Mouse (Mus musculus): ENCODE data around the gene Tnfsf12. TPM values are rescaled to one million over a fixed set of nuclear protein-coding genes. Genes with fewer than 3 reads are reported as not detected.
A peak's percentile ranks its signal among the peaks of the same experiment; 100 is the strongest.

The Tnfsf12 gene
- polyA plus RNA-seq, 1 experiment, result 31.2 TPM

GRCm38 (mm10) chr11:69687061-69687460, 8.6 kb downstream of the Tnfsf12 start:
- 60% methylated on average over 5 of the region's 5 CpGs for WGBS
- no peak overlapping the region for H3K4me3 ChIP-seq (replicated peaks; ENCODE audit: insufficient read depth, low read depth, low read length)
- TF ChIP-seq CTCF (IDR thresholded peaks at IDR 0.05; ENCODE audit: borderline replicate concordance, insufficient read depth, low read depth, low read length), result no peak
- no peak for TF ChIP-seq POLR2A (IDR thresholded peaks at IDR 0.05; ENCODE audit: borderline replicate concordance, insufficient read depth, low read length)
- peak overlapping the region; percentile 26 for H3K27ac ChIP-seq (ENCODE audit: insufficient read depth, low read length)
- peak in 1 of 2 experiments; percentile 11 for DNase-seq
- H3K4me1 ChIP-seq (ENCODE audit: control insufficient read depth, insufficient read depth, low read length), result peaks cover 36% of the 10 kb centered on the region
- no peaks in the 10 kb centered on the region for H3K27me3 ChIP-seq (ENCODE audit: control insufficient read depth, insufficient read depth, low read length)

GRCm38 (mm10) chr11:69686377-69686776, 9.3 kb downstream of the Tnfsf12 start:
- H3K4me1 ChIP-seq (ENCODE audit: control insufficient read depth, insufficient read depth, low read length), result peaks cover 36% of the 10 kb centered on the region
- WGBS, result 2% methylated on average over 4 of the region's 4 CpGs
- TF ChIP-seq CTCF (IDR thresholded peaks at IDR 0.05; ENCODE audit: borderline replicate concordance, insufficient read depth, low read depth, low read length), result no peak
- no peak for TF ChIP-seq POLR2A (IDR thresholded peaks at IDR 0.05; ENCODE audit: borderline replicate concordance, insufficient read depth, low read length)
- H3K4me3 ChIP-seq (replicated peaks; ENCODE audit: insufficient read depth, low read depth, low read length), result no peak overlapping the region
- H3K27ac ChIP-seq (ENCODE audit: insufficient read depth, low read length), result peak overlapping the region; percentile 100; the same call in 1 of the 2 replicates
- H3K27me3 ChIP-seq (ENCODE audit: control insufficient read depth, insufficient read depth, low read length), result no peaks in the 10 kb centered on the region
- peak; percentile 79 to 83 for DNase-seq

GRCm38 (mm10) chr11:69685526-69686148, 10.0 kb downstream of the Tnfsf12 start, which contains the start of gene Tnfsf13:
Tnfsf13 (minus strand) TSS chr11:69685784.
- TF ChIP-seq CTCF (IDR thresholded peaks at IDR 0.05; ENCODE audit: borderline replicate concordance, insufficient read depth, low read depth, low read length), result no peak
- peak; percentile 51; the same call in 1 of the 2 replicates for TF ChIP-seq POLR2A (IDR thresholded peaks at IDR 0.05; ENCODE audit: borderline replicate concordance, insufficient read depth, low read length)
- Histone ChIP-seq H3K27ac (ENCODE audit: insufficient read depth, low read length) (peak within 1 kb of the TSS; percentile 100), H3K4me1 (ENCODE audit: control insufficient read depth, insufficient read depth, low read length) (peaks cover 36% of the 10 kb centered on the region), H3K4me3 (replicated peaks; ENCODE audit: insufficient read depth, low read depth, low read length) (peak within 1 kb of the TSS; percentile 52), H3K27me3 (ENCODE audit: control insufficient read depth, insufficient read depth, low read length) (no peaks in the 10 kb centered on the region)
- 5% methylated on average over 10 of the region's 10 CpGs for WGBS
- DNase-seq, result peak; percentile 89 to 92

- Histone ChIP-seq H3K4me1 (ENCODE audit: control insufficient read depth, insufficient read depth, low read length) (peaks cover 36% of the 10 kb centered on the region), H3K27me3 (ENCODE audit: control insufficient read depth, insufficient read depth, low read length) (no peaks in the 10 kb centered on the region), H3K27ac (ENCODE audit: insufficient read depth, low read length) (peak overlapping the region; percentile 100), H3K4me3 (replicated peaks; ENCODE audit: insufficient read depth, low read depth, low read length) (no peak overlapping the region)
- TF ChIP-seq POLR2A (IDR thresholded peaks at IDR 0.05; ENCODE audit: borderline replicate concordance, insufficient read depth, low read length), result no peak
- no peak for TF ChIP-seq CTCF (IDR thresholded peaks at IDR 0.05; ENCODE audit: borderline replicate concordance, insufficient read depth, low read depth, low read length)
- 48% methylated on average over 6 of the region's 6 CpGs for WGBS
- DNase-seq, result peak in 1 of 2 experiments; percentile 51
Measured at GRCm38 (mm10) chr11:69684936-69685335, 10.7 kb downstream of the Tnfsf12 start.

- Histone ChIP-seq H3K27ac (ENCODE audit: insufficient read depth, low read length) (peak overlapping the region; percentile 12; the same call in 1 of the 2 replicates), H3K27me3 (ENCODE audit: control insufficient read depth, insufficient read depth, low read length) (no peaks in the 10 kb centered on the region), H3K4me1 (ENCODE audit: control insufficient read depth, insufficient read depth, low read length) (peaks cover 36% of the 10 kb centered on the region), H3K4me3 (replicated peaks; ENCODE audit: insufficient read depth, low read depth, low read length) (no peak overlapping the region)
- DNase-seq, result peak in 1 of 2 experiments; percentile 46
- TF ChIP-seq POLR2A (IDR thresholded peaks at IDR 0.05; ENCODE audit: borderline replicate concordance, insufficient read depth, low read length) (no peak), CTCF (IDR thresholded peaks at IDR 0.05; ENCODE audit: borderline replicate concordance, insufficient read depth, low read depth, low read length) (no peak)
- WGBS, result 62% methylated on average over 12 of the region's 12 CpGs
Measured at GRCm38 (mm10) chr11:69684128-69684745, 11.4 kb downstream of the Tnfsf12 start.

GRCm38 (mm10) chr11:69683576-69683975, 12.1 kb downstream of the Tnfsf12 start:
- H3K27me3 ChIP-seq (ENCODE audit: control insufficient read depth, insufficient read depth, low read length), result no peaks in the 10 kb centered on the region
- H3K27ac ChIP-seq (ENCODE audit: insufficient read depth, low read length), result no peak overlapping the region
- no peak overlapping the region for H3K4me3 ChIP-seq (replicated peaks; ENCODE audit: insufficient read depth, low read depth, low read length)
- H3K4me1 ChIP-seq (ENCODE audit: control insufficient read depth, insufficient read depth, low read length), result peaks cover 36% of the 10 kb centered on the region
- WGBS, result 84% methylated on average over 7 of the region's 7 CpGs
- TF ChIP-seq POLR2A (IDR thresholded peaks at IDR 0.05; ENCODE audit: borderline replicate concordance, insufficient read depth, low read length) (no peak), CTCF (IDR thresholded peaks at IDR 0.05; ENCODE audit: borderline replicate concordance, insufficient read depth, low read depth, low read length) (no peak)
- DNase-seq, result no peak

GRCm38 (mm10) chr11:69682840-69683533, 12.7 kb downstream of the Tnfsf12 start:
- H3K4me3 ChIP-seq (replicated peaks; ENCODE audit: insufficient read depth, low read depth, low read length), result no peak overlapping the region
- H3K4me1 ChIP-seq (ENCODE audit: control insufficient read depth, insufficient read depth, low read length), result peaks cover 36% of the 10 kb centered on the region
- TF ChIP-seq POLR2A (IDR thresholded peaks at IDR 0.05; ENCODE audit: borderline replicate concordance, insufficient read depth, low read length), result no peak
- TF ChIP-seq CTCF (IDR thresholded peaks at IDR 0.05; ENCODE audit: borderline replicate concordance, insufficient read depth, low read depth, low read length), result peak; percentile 93
- WGBS, result 10% methylated on average over 12 of the region's 12 CpGs
- peak; percentile 86 to 93 for DNase-seq
- H3K27ac ChIP-seq (ENCODE audit: insufficient read depth, low read length), result peak overlapping the region; percentile 73; the same call in 1 of the 2 replicates
- H3K27me3 ChIP-seq (ENCODE audit: control insufficient read depth, insufficient read depth, low read length), result no peaks in the 10 kb centered on the region
